Mouse (Mus musculus): ENCODE data around the gene Nfam1. TPM values are rescaled to one million over a fixed set of nuclear protein-coding genes. Genes with fewer than 3 reads are reported as not detected.
A peak's percentile ranks its signal among the peaks of the same experiment; 100 is the strongest.

The Nfam1 gene
- total RNA-seq, 4 experiments from 2014 or later, result 2.5 to 4.6 (median 3.8) TPM

DNA sequence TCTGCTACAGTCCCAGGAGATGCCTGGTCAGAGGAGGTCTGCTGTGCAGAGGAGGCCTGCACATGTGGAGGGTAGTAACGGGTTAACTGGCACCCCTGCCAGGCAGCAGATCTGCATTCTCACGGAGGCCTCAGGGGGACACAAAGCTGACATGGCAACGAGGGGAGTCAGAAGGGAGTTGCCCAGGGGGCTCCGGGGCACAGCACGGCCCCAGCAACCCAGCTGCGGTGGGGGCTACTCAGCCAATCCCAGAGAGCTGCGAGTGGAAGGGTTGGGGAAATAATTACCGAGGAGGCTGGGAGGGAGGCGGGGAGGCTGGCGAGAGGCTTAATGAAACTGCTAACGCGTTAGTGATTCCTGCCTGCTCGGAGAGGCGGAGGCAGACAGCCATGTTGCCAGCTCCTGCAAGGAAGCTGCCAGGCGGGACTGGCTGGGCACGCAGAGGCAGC, 74.8 kb downstream of the Nfam1 start:
- DNase-seq, result no peak

- no peak for DNase-seq
Observed at GRCm38 (mm10) chr15:82956721-82957120, 76.4 kb downstream of the Nfam1 start.

DNA sequence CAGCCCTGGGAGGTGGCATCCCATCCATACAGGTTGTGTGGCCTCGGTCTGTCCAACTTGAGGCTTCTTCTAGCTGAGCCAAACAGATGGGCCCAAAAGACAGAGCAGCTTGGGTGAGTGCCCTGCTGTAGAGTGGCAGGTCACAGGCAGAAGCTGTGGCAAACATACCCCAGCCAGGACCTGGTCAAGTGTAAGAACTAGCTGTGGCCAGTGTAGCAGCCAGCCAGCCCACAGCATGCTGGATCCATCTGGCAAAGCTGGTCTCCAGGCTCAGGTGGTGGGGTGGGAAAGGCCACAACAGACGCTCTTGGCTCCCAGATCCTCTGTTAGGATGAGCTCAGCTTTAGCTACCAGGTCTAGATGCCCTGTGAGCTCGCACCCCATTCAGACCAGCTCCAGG, 76.8 kb downstream of the Nfam1 start:
- no peak for DNase-seq

- no peak for DNase-seq
Observed at GRCm38 (mm10) chr15:82955286-82955685, 77.8 kb downstream of the Nfam1 start.

DNA sequence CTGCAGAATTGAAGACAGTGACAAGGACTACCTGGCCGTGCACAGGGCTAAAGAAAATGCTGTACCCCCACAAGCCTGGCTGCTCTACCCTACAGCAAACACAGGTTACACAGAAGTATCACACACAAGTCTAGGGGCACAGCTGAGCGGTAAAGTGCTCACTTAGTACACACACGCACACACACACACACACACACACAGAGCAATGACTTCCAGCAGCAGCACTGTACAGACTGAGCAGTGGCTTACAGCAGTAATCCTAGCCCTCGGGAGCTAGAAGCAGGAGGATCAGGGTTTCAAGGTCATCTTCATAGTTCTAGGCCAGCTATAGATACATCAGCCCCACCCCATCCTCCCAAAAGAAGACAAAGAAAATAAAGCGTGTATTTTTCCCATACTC, 79.1 kb downstream of the Nfam1 start:
- DNase-seq, result no peak

DNA sequence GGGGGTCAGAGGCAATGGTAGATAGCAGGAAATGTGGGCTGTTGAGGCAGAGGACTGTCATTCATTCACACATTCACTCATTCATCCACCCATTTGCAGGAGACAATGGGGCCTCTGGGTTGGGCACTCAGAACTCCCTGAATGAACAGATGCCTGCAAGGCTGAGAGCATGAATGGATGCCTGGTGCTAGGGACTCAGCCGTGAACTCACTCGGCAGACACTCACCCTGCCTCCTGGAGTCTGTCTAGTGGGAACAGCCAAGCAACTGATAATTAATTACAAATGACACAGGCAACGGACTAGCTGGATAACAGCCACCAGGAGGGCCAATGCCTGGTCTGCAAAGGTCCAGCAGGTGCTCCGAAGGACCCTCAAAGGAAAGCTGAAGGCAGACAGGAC, 80.0 kb downstream of the Nfam1 start:
- no peak for DNase-seq

DNA sequence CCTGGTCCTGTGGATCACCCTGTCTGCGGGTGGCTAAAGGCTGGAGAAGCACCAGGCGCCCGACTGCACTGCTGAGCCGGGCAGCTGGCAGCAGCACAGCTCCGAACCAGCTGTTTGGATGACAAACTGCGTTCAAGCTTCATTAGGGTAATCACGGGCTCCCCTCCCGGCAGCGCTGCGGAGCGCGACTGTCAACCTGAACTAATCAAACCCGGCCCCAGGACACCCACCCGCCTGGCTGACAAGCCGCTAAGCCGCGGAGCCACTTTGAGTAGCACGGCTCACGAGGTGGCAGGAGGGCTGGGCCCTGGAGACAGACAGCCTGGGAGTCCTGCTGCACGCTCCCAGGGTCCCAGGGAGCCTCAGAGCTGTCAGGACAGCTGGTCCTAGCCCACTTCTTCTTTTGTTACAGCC, 80.8 kb downstream of the Nfam1 start:
- DNase-seq, result no peak

DNA sequence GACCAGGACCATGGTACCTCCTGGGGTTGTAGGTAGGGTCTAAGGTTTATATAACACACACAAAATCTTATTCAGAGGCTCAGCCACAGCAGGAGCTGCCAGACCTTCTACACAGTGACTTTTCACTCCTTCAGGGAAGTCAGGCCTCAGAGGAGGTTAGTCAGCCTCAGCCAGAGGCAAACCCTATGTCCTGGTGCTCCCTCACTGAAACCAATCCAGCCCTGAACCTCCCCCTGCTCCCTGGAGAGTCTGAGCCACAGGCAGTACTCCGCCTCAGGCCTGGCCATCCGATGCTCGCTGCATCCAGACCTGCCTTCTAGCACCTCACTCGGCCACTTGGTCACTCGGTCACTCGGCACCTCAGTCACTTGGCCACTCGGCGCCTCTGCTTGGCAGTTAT, 82.9 kb downstream of the Nfam1 start:
- no peak for DNase-seq

DNA sequence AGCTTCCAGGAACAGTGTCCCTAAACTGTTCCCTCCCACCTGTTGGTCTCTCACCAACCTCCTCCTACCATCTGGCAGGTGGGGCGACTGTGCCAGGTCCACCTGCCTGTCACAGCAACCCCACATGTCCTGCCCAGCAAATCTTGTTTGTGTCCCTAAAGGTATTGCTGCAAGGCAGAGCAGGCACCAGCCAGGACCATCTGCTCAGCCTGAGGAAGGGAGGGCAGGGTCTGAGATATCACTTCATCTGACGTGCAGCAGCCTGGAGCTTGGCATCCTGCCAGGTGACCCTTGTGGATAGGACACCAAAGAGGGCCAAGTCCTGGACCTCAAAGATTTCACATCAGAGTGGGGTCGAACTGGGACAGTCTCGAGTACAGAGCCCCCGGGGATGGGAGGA, 85.7 kb downstream of the Nfam1 start:
- no peak for DNase-seq

- peak; percentile 59 for DNase-seq
Observed at GRCm38 (mm10) chr15:82944479-82945195, 88.5 kb downstream of the Nfam1 start.

Small RNAs within 50 kb of the gene (microRNA-seq; reads per million reads assigned to microRNA genes)
- gene Mir3080, result 1.7 to 1.8 reads per million in 2 experiments

Other genes starting within 250 kb of the Nfam1 start
- gene Cyp2d26, start 239.0 kb downstream of the Nfam1 start, total RNA-seq (2022), result under 1 TPM in 2 of 4 experiments, not detected in 2; 0.52 to 0.54 TPM
- 100 to 1,000 TPM; 102 to 109 (median 106) TPM for gene Tcf20, start 45.4 kb downstream of the Nfam1 start, total RNA-seq (2022)
- gene Serhl, start 56.2 kb upstream of the Nfam1 start, total RNA-seq (2022), result 10 to 100 TPM; 42.1 to 73.7 (median 60.6) TPM
- gene Rrp7a, start 89.5 kb upstream of the Nfam1 start, total RNA-seq (2022), result 100 to 1,000 TPM; 100 to 115 (median 102) TPM
- gene Poldip3, start 116.1 kb upstream of the Nfam1 start, total RNA-seq (2022), result 100 to 1,000 TPM; 105 to 127 (median 117) TPM
- gene Cyb5r3, start 139.3 kb upstream of the Nfam1 start, total RNA-seq (2022), result 100 to 1,000 TPM; 296 to 432 (median 354) TPM
- 10 to 100 TPM in 3 of 4 experiments, 1 to 10 TPM in 1; 8.1 to 18.4 (median 12.7) TPM for gene A4galt, start 218.5 kb upstream of the Nfam1 start, total RNA-seq (2022)